Mouse (Mus musculus) intestine, postnatal 0 days (tissue): ENCODE results near the gene Ddx31. TPM values are rescaled to one million over a fixed set of nuclear protein-coding genes. Genes with fewer than 3 reads are reported as not detected.

Source experiments
- ATAC-seq: fragments of 200-750 bp; cut with Nextera tagmentation; 2 replicates; pipeline ENCODE4 v1.8.0; 2017; ENCODE audit warnings: mild to moderate bottlenecking, moderate TSS enrichment, moderate library complexity
- H3K27ac ChIP-seq: fragments of 300-500 bp; sonication (generic); 2 replicates; pipeline ENCODE4 v1.5.1; 2014; ENCODE audit warnings: mild to moderate bottlenecking, low read depth, low read length, moderate library complexity
- H3K27me3 ChIP-seq: fragments of 300-500 bp; sonication (generic); replicated peaks from 2 replicates; pipeline ENCODE4 v1.6.1; 2014; ENCODE audit warnings: low read length, mixed read lengths; ENCODE audit not compliant: control insufficient read depth, insufficient read depth
- H3K36me3 ChIP-seq: fragments of 300-500 bp; sonication (generic); 2 replicates; pipeline ENCODE4 v1.6.1; 2014; ENCODE audit warnings: mild to moderate bottlenecking, moderate library complexity; ENCODE audit not compliant: control insufficient read depth, insufficient read depth
- H3K4me1 ChIP-seq: fragments of 300-500 bp; sonication (generic); replicated peaks from 2 replicates; pipeline ENCODE4 v1.6.1; 2014; ENCODE audit warnings: antibody characterized with exemption, low read length, mixed read lengths; ENCODE audit not compliant: control insufficient read depth, insufficient read depth
- H3K4me2 ChIP-seq: fragments of 300-500 bp; sonication (generic); replicated peaks from 2 replicates; pipeline ENCODE4 v1.6.1; 2014; ENCODE audit warnings: low read depth, mild to moderate bottlenecking, moderate library complexity
- H3K4me3 ChIP-seq: fragments of 300-500 bp; sonication (generic); 2 replicates; pipeline ENCODE4 v1.5.1; 2014; ENCODE audit warnings: low read depth, low read length
- H3K9ac ChIP-seq: fragments of 300-500 bp; sonication (generic); 2 replicates; pipeline ENCODE4 v1.6.1; 2014; ENCODE audit warnings: mild to moderate bottlenecking, low read depth, low read length
- H3K9me3 ChIP-seq: fragments of 300-500 bp; sonication (generic); 2 replicates; pipeline ENCODE4 v1.6.1; 2016; ENCODE audit warnings: mixed run types; ENCODE audit not compliant: control insufficient read depth
- CTCF ChIP-seq: sonication (generic); IDR thresholded peaks from 2 replicates; pipeline ENCODE4 v1.5.1; 2016; ENCODE audit warnings: low read depth, mild to moderate bottlenecking, control low read depth, antibody characterized with exemption, moderate library complexity
- WGBS: fragments of 180-500 bp; shearing (Covaris S2); extraction: QIAGEN DNeasy Blood & Tissue Kit; methylation state at CpG from one replicate; pipeline ENCODE4 v1.1.7; 2014; 5-methylcytosine and 5-hydroxymethylcytosine counted together
- polyA plus RNA-seq: library from polyadenylated mRNA; unstranded; fragments of >200 nt; fragmentation: Nextera tagmentation; extraction: Ambion mirVana; gene quantifications from 2 replicates; pipeline ENCODE4 v1.2.1, GENCODE M21; 2015

Gene Ddx31
- polyA plus RNA-seq, 1 experiment from 2014 or later = 3.0 TPM

DNA sequence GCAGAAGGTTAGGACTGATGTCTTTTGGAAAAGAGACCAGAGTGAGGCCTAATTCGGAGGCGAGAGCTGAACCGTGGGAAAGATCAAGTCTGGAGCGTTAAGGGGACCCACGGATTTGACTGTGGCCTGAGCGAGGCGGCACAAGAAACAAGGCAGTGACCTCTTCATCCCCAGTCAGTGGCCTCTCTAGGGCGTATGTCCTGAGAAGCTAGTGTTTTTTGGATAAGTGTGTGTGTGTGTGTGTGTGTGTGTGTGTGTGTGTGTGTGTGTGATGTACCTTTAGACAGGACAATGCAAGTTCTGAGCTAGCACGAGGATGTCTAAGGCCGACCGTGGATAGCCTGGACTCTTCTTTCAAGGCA is 76.9 kb downstream of the Ddx31 start:
- no peaks in the 10 kb centered on the region for H3K4me1 ChIP-seq
- H3K4me3 ChIP-seq = no peak overlapping the region; the same call in 1 of the 2 replicates
- H3K27ac ChIP-seq = no peak overlapping the region
- no peaks in the 10 kb centered on the region for H3K9me3 ChIP-seq
- ATAC-seq = no peak
- no peak overlapping the region for H3K4me2 ChIP-seq
- WGBS = 12% methylated on average over 11 of the region's 11 CpGs
- no peak for TF ChIP-seq CTCF
- no peaks in the 10 kb centered on the region for H3K36me3 ChIP-seq
- H3K9ac ChIP-seq = no peak overlapping the region
- peaks cover 86% of the 10 kb centered on the region for H3K27me3 ChIP-seq

GRCm38 (mm10) chr2:28917518-28918361 is 77.5 kb downstream of the Ddx31 start:
- WGBS = 1% methylated on average over 71 of the region's 73 CpGs
- Histone ChIP-seq H3K36me3 (no peaks in the 10 kb centered on the region), H3K4me2 (peak overlapping the region; percentile 48), H3K27ac (no peak overlapping the region), H3K4me1 (no peaks in the 10 kb centered on the region), H3K9ac (no peak overlapping the region), H3K27me3 (peaks cover 80% of the 10 kb centered on the region), H3K4me3 (peak overlapping the region; percentile 27), H3K9me3 (no peaks in the 10 kb centered on the region)
- no peak for ATAC-seq
- TF ChIP-seq CTCF = no peak

GRCm38 (mm10) chr2:28919001-28919400 is 78.8 kb downstream of the Ddx31 start:
- no peak for TF ChIP-seq CTCF
- Histone ChIP-seq H3K36me3 (no peaks in the 10 kb centered on the region), H3K27ac (no peak overlapping the region), H3K9ac (no peak overlapping the region), H3K4me1 (no peaks in the 10 kb centered on the region), H3K27me3 (peaks cover 71% of the 10 kb centered on the region), H3K9me3 (no peaks in the 10 kb centered on the region), H3K4me3 (no peak overlapping the region), H3K4me2 (no peak overlapping the region)
- ATAC-seq = no peak
- WGBS = 1% methylated on average over 4 of the region's 4 CpGs

DNA sequence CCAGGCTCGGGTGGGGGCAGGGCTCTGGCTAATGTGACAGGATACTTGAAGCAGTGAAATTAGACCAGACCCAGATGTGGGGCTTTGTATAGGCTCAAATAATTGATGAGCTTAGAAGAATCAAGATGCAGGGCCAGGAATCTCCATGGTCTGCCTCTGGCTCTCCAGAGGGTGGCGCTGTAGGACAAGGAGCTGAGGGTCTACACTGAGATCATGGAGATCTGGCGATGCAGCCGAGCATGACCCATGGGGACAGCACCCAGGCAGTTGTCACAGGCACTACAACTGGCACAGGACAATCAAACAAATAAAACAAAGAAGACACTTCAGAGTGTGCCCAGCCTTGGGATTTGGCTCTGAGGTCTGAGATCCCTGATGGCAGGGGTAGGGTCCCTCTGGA is 83.7 kb downstream of the Ddx31 start:
- no peaks in the 10 kb centered on the region for H3K36me3 ChIP-seq
- no peak overlapping the region for H3K4me2 ChIP-seq
- 0 out of 2 replicates have a peak, but pooled peaks have one; percentile 16 for ATAC-seq
- peak; percentile 93 for TF ChIP-seq CTCF
- H3K9ac ChIP-seq = no peak overlapping the region
- H3K9me3 ChIP-seq = no peaks in the 10 kb centered on the region
- H3K27ac ChIP-seq = no peak overlapping the region
- H3K27me3 ChIP-seq = peaks cover 25% of the 10 kb centered on the region
- no peaks in the 10 kb centered on the region for H3K4me1 ChIP-seq
- H3K4me3 ChIP-seq = no peak overlapping the region
- 0% methylated on average over 4 of the region's 4 CpGs for WGBS

DNA sequence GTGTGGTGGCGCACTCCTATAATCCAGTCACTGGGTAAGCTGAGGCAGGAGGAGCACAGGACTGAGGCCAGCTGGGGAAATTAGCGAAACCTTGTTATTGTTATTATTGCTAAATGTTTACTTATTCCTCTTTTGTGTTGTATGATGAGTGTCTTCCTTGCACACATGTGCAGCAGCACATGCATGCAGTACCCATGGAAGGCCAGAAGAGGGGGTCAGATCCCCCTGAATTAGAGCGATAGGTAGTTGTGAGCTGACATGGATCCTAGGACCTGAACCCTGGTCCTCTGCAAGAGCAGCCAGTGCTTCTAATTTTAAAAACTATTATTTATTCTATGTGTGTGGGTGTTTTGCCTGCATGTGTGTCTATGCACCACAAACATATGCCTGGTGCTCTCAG is 90.4 kb downstream of the Ddx31 start:
- Histone ChIP-seq H3K27ac (no peak overlapping the region), H3K4me1 (no peaks in the 10 kb centered on the region), H3K4me2 (no peak overlapping the region), H3K9me3 (no peaks in the 10 kb centered on the region), H3K9ac (no peak overlapping the region), H3K4me3 (no peak overlapping the region), H3K27me3 (no peaks in the 10 kb centered on the region), H3K36me3 (no peaks in the 10 kb centered on the region)
- 91% methylated on average over 3 of the region's 3 CpGs for WGBS
- no peak for ATAC-seq
- TF ChIP-seq CTCF = peak; percentile 32; the same call in 1 of the 2 replicates

DNA sequence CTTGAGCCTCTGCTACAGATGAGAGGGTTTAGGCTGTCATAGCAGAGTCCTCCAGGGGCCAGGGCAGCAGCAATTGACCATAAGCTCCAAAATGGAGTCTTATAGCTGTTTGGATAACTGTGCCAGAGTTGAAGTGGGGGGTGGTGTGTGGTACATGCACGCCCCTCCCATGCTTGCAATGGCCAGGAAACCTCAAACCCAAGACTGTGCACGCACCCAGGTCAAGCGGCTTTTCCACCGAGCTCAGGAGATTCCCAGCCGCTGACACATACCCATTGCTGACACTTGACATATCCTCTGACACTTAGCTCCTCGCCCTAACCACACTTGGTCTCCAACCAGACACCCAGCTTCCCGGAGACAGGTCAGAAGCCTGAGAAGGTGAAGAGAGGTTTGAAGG is 98.8 kb downstream of the Ddx31 start:
- H3K4me3 ChIP-seq = no peak overlapping the region
- 80% methylated on average over 7 of the region's 7 CpGs for WGBS
- ATAC-seq = no peak
- no peaks in the 10 kb centered on the region for H3K4me1 ChIP-seq
- H3K36me3 ChIP-seq = no peaks in the 10 kb centered on the region
- no peak overlapping the region for H3K27ac ChIP-seq
- no peaks in the 10 kb centered on the region for H3K9me3 ChIP-seq
- H3K4me2 ChIP-seq = no peak overlapping the region
- no peak overlapping the region for H3K9ac ChIP-seq
- TF ChIP-seq CTCF = no peak
- H3K27me3 ChIP-seq = no peaks in the 10 kb centered on the region
